Mouse (Mus musculus) MEL (cell line): ENCODE results near the gene Stam2.

Source experiments
- CTCF ChIP-seq, 3 experiments: IDR thresholded peaks in 2 of 3; conservative IDR thresholded peaks in 1 of 3; 2 replicates each; pipeline ENCODE4 v1.5.1; 2011 to 2012; ENCODE audit warnings: low read length in 3 of 3, low read depth in 2 of 3, mild to moderate bottlenecking in 2 of 3, improper control_type of control experiment in 1 of 3, inconsistent platforms in 1 of 3, mixed read lengths in 1 of 3, moderate library complexity in 1 of 3; ENCODE audit not compliant: control insufficient read depth in 1 of 3, insufficient read depth in 1 of 3, poor library complexity in 1 of 3, severe bottlenecking in 1 of 3
- EP300 ChIP-seq, 2 experiments: IDR thresholded peaks; 2 replicates each; pipeline ENCODE4 v1.6.1; 2011; ENCODE audit warnings: improper control_type of control experiment in 2 of 2, low read length in 2 of 2, low read depth in 1 of 2, mild to moderate bottlenecking in 1 of 2
- ETS1 ChIP-seq: IDR thresholded peaks from 2 replicates; pipeline ENCODE4 v1.6.1; 2012; ENCODE audit warnings: low read depth, mild to moderate bottlenecking, inconsistent platforms, low read length, improper control_type of control experiment, moderate library complexity
- GABPA ChIP-seq: IDR thresholded peaks from 2 replicates; pipeline ENCODE4 v1.6.1; 2012; ENCODE audit warnings: low read depth, mild to moderate bottlenecking, inconsistent platforms, low read length, improper control_type of control experiment, moderate library complexity
- MAFK ChIP-seq: IDR thresholded peaks from 2 replicates; pipeline ENCODE4 v1.6.1; 2011; ENCODE audit warnings: low read depth, mild to moderate bottlenecking, low read length, improper control_type of control experiment, borderline replicate concordance
- POLR2A ChIP-seq, 2 experiments: IDR thresholded peaks; 2 replicates each; pipeline ENCODE4 v1.6.1; 2011 to 2012; ENCODE audit warnings: low read length in 2 of 2, mild to moderate bottlenecking in 2 of 2, control low read depth in 1 of 2, improper control_type of control experiment in 1 of 2, low read depth in 1 of 2, moderate library complexity in 1 of 2; ENCODE audit not compliant: control insufficient read depth in 1 of 2, insufficient read depth in 1 of 2, poor library complexity in 1 of 2
- POLR2AphosphoS2 ChIP-seq: IDR thresholded peaks from 2 replicates; pipeline ENCODE4 v1.6.1; 2011; ENCODE audit warnings: low read length, improper control_type of control experiment
- POLR2AphosphoS5 ChIP-seq: IDR thresholded peaks from 2 replicates; pipeline ENCODE4 v1.6.1; 2012; ENCODE audit warnings: low read depth, borderline replicate concordance, mild to moderate bottlenecking, inconsistent platforms, low read length, moderate library complexity, mixed read lengths
- RAD21 ChIP-seq: IDR thresholded peaks from 2 replicates; pipeline ENCODE4 v1.6.1; 2011; ENCODE audit warnings: mild to moderate bottlenecking, low read depth, low read length, improper control_type of control experiment
- SIN3A ChIP-seq: IDR thresholded peaks from 2 replicates; pipeline ENCODE4 v1.6.1; 2012; ENCODE audit warnings: low read length, improper control_type of control experiment, inconsistent platforms
- ZMIZ1 ChIP-seq: IDR thresholded peaks from 2 replicates; pipeline ENCODE4 v1.6.1; 2012; ENCODE audit warnings: low read depth, mild to moderate bottlenecking, inconsistent platforms, low read length, improper control_type of control experiment, moderate library complexity
- ZNF384 ChIP-seq: IDR thresholded peaks from 2 replicates; pipeline ENCODE4 v1.6.1; 2012; ENCODE audit warnings: low read depth, mild to moderate bottlenecking, inconsistent platforms, low read length, improper control_type of control experiment

DNA sequence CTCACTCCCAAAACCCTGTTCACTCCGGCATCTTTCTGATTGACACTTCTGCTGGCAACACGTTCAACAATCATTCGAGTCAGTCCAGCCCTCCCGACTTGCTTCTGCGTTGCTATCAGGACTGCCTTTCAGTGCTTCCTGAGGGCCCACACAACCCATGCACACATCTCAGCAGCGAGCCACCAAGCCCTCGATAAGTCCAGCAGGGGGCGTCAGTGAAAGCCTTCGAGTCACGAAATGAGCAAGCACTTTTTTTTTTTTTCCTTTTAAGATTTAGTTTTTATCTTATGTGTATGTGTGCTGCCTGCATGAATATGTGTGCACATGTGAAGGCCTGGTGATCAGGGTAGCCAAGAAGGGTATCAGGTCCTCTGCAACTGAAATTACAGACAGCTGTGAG is 16.5 kb upstream of the Stam2 start:
- TF ChIP-seq POLR2AphosphoS2 (no peak), ETS1 (0 out of 2 replicates have a peak, but pooled peaks have one; percentile 11), POLR2AphosphoS5 (no peak), SIN3A (no peak), POLR2A (IDR thresholded peaks at IDR 0.05; ENCODE audit: control insufficient read depth in 1 of 2, insufficient read depth in 1 of 2, low read depth in 1 of 2, low read length in 2 of 2, poor library complexity in 1 of 2) (no peak), ZNF384 (peak; percentile 97), GABPA (no peak), ZMIZ1 (no peak), CTCF (IDR thresholded peaks at IDR 0.05 in 2 of 3, conservative IDR thresholded peaks at IDR 0.05 in 1 of 3; ENCODE audit: control insufficient read depth in 1 of 3, insufficient read depth in 1 of 3, low read depth in 2 of 3, low read length in 3 of 3, poor library complexity in 1 of 3, severe bottlenecking in 1 of 3) (peak; percentile 62 to 76 (median 76)), MAFK (no peak), EP300 (IDR thresholded peaks at IDR 0.05; ENCODE audit: low read depth in 1 of 2, low read length in 2 of 2) (no peak), RAD21 (peak; percentile 29)
